Mouse (Mus musculus): Measurements from ENCODE around the gene Toe1. TPM values are rescaled to one million over a fixed set of nuclear protein-coding genes. Genes with fewer than 3 reads are reported as not detected.

Gene Toe1
- total and polyA plus RNA-seq, 3 experiments, result 31.3 to 47.8 (median 40.3) TPM

DNA sequence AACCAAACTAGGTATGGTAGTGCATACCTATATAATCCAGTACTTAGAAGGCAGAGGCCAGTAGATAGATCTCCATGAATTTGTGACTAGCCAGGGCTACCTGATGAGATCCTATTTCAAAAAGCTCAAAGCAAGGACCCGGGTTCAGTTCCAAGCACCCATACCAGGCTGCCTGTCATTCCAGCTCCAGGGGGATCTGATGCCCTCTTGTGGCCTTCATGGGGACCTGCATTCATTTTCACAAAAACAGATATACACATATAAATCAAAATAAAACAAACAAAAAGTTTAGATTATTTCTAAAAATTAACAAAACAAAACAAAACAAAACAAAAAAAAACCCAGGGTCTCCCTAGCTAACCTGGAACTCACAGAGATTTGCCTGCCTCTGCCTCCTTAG, 20.9 kb downstream of the Toe1 start:
- dilution Hi-C loops (cut with MboI; ENCODE audit: extremely low pct_ligation_motif_present, extremely low pct_unique_long_range_greater_than_20kb, low sequenced_read_pairs), result no loop called here
- in situ Hi-C loops (cut with MboI; ENCODE audit: low pct_ligation_motif_present, low pct_unique_long_range_greater_than_20kb, low sequenced_read_pairs), result loop anchor here (5.0 kb wide), 1 partner anchor 69 kb away; no protein-coding TSS in a partner anchor
- peaks cover 3% of the 10 kb centered on the region for H3K9me3 ChIP-seq (replicated peaks; ENCODE audit: low read length)

DNA sequence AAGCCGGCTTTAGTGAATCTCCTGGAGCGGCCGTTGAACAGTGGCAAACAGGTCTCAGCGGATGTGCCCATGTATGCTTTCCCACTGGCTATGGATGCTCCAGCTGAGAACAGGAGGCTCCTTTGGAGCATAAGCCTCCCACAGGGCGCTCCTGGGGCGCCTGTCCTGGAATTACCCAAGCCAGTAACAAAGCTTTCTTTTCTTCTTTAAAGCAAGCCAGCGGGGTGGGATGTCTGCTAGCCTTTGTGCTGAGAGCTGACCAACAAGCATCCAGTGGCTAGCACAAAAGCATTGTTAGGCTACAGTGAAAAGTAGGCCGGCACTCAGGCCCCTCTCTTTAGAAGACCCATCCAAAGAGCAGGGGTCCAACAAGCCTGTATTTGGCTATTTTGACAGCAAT, 25.3 kb downstream of the Toe1 start:
- H3K9me3 ChIP-seq (replicated peaks; ENCODE audit: low read length), result peaks cover 3% of the 10 kb centered on the region
- no peak for TF ChIP-seq POLR2AphosphoS2 (IDR thresholded peaks at IDR 0.05; ENCODE audit: low read depth, low read length)
- no peak for TF ChIP-seq SIN3A (IDR thresholded peaks at IDR 0.05; ENCODE audit: low read length)
- TF ChIP-seq KAT2A (IDR thresholded peaks at IDR 0.05; ENCODE audit: insufficient replicate concordance, low read length), result no peak
- no peak for TF ChIP-seq JUND (conservative IDR thresholded peaks at IDR 0.05; ENCODE audit: low read depth, low read length)
- no peak for TF ChIP-seq ETS1 (conservative IDR thresholded peaks at IDR 0.05; ENCODE audit: low read depth, low read length)
- no peak for TF ChIP-seq MXI1 (IDR thresholded peaks at IDR 0.05; ENCODE audit: low read depth, low read length)
- no peak for TF ChIP-seq GABPA (IDR thresholded peaks at IDR 0.05; ENCODE audit: insufficient replicate concordance, low read depth, low read length)
- no peak for TF ChIP-seq JUN (IDR thresholded peaks at IDR 0.05; ENCODE audit: insufficient read depth, low read depth, low read length)
- no peak for TF ChIP-seq CHD2 (IDR thresholded peaks at IDR 0.05; ENCODE audit: low read length)
- H3K79me2 ChIP-seq (replicated peaks; ENCODE audit: control insufficient read depth, extremely low read depth, insufficient read depth, poor library complexity, severe bottlenecking), result no peaks in the 10 kb centered on the region
- DNase-seq (ENCODE audit: extremely low read depth), result no peak
- no peak overlapping the region for H3K4me3 ChIP-seq (replicated peaks in 1 of 3; ENCODE audit: low read depth in 2 of 3, low read length in 2 of 3, poor library complexity in 1 of 3)
- H3K4me1 ChIP-seq (ENCODE audit: control insufficient read depth in 1 of 2, insufficient read depth in 2 of 2), result peaks cover 0 to 18% of the 10 kb centered on the region in 2 experiments; a peak in 2 of 4 replicates
- H3K36me3 ChIP-seq (replicated peaks in 1 of 2; ENCODE audit: control insufficient read depth in 1 of 2, insufficient read depth in 1 of 2, low read length in 1 of 2), result no peaks in the 10 kb centered on the region
- no peaks in the 10 kb centered on the region for H3K27me3 ChIP-seq (replicated peaks)
- H3K27ac ChIP-seq (ENCODE audit: insufficient read depth, low read depth), result no peak overlapping the region
- no peak overlapping the region for H3K4me2 ChIP-seq (ENCODE audit: insufficient read depth, low read depth, poor library complexity, severe bottlenecking)
- no peak overlapping the region for H3K9ac ChIP-seq (ENCODE audit: insufficient read depth, low read depth)
- in situ Hi-C loops (cut with MboI; ENCODE audit: low pct_ligation_motif_present, low pct_unique_long_range_greater_than_20kb, low sequenced_read_pairs), result no loop called here
- dilution Hi-C loops (cut with MboI; ENCODE audit: extremely low pct_ligation_motif_present, extremely low pct_unique_long_range_greater_than_20kb, low sequenced_read_pairs), result no loop called here

More for the DNA sequence above, 20.9 kb downstream of the Toe1 start:
- H3K4me2 ChIP-seq (ENCODE audit: insufficient read depth, low read depth, poor library complexity, severe bottlenecking), result no peak overlapping the region
- H3K4me3 ChIP-seq (replicated peaks in 1 of 3; ENCODE audit: low read depth in 2 of 3, low read length in 2 of 3, poor library complexity in 1 of 3), result no peak overlapping the region
- DNase-seq (ENCODE audit: extremely low read depth), result no peak
- H3K9ac ChIP-seq (ENCODE audit: insufficient read depth, low read depth), result no peak overlapping the region
- TF ChIP-seq CTCF (conservative IDR thresholded peaks at IDR 0.05 in 1 of 2, IDR thresholded peaks at IDR 0.05 in 1 of 2; ENCODE audit: low read depth in 2 of 2, low read length in 2 of 2), result peak; percentile 10 to 44; a peak in 2 of 4 replicates
- no peak for TF ChIP-seq PAX5 (IDR thresholded peaks at IDR 0.05; ENCODE audit: low read length)
- no peak for TF ChIP-seq JUND (conservative IDR thresholded peaks at IDR 0.05; ENCODE audit: low read depth, low read length)
- peak; percentile 20 for TF ChIP-seq RAD21 (IDR thresholded peaks at IDR 0.05; ENCODE audit: low read depth, low read length)
- H3K27ac ChIP-seq (ENCODE audit: insufficient read depth, low read depth), result no peak overlapping the region
- H3K4me1 ChIP-seq (ENCODE audit: control insufficient read depth in 1 of 2, insufficient read depth in 2 of 2), result peaks cover 0 to 12% of the 10 kb centered on the region in 2 experiments; a peak in 2 of 4 replicates
- no peaks in the 10 kb centered on the region for H3K79me2 ChIP-seq (replicated peaks; ENCODE audit: control insufficient read depth, extremely low read depth, insufficient read depth, poor library complexity, severe bottlenecking)
- no peaks in the 10 kb centered on the region for H3K36me3 ChIP-seq (replicated peaks in 1 of 2; ENCODE audit: control insufficient read depth in 1 of 2, insufficient read depth in 1 of 2, low read length in 1 of 2)
- no peaks in the 10 kb centered on the region for H3K27me3 ChIP-seq (replicated peaks)

DNA sequence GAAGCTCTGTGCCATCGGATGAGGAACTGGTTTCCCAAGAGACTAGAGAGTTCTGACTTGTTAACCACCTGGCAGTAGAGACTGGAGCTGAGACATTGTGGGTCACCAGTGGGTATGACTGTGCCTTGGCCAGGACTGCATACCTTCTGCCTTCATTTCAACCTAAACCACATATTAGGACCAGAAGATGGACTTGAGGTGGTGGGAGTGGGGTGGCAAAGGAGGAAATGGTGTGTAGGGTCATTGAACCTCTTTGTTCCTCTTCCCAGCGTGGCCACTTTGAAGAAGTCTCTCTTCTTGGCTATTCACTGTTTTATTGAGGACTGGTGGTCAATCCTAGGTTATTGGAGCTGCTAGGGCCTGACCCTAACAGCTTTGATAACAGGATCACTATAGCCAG, 26.1 kb downstream of the Toe1 start:
- dilution Hi-C loops (cut with MboI; ENCODE audit: extremely low pct_ligation_motif_present, extremely low pct_unique_long_range_greater_than_20kb, low sequenced_read_pairs), result no loop called here
- TF ChIP-seq USF2 (conservative IDR thresholded peaks at IDR 0.05; ENCODE audit: low read depth, low read length) (no peak), MYC (IDR thresholded peaks at IDR 0.05; ENCODE audit: low read depth, low read length) (no peak)
- no peak overlapping the region for H3K4me3 ChIP-seq (replicated peaks in 1 of 3; ENCODE audit: low read depth in 2 of 3, low read length in 2 of 3, poor library complexity in 1 of 3)

More for the DNA sequence above, 26.1 kb downstream of the Toe1 start:
- Histone ChIP-seq H3K9ac (ENCODE audit: insufficient read depth, low read depth) (no peak overlapping the region), H3K27ac (ENCODE audit: insufficient read depth, low read depth) (no peak overlapping the region), H3K36me3 (replicated peaks in 1 of 2; ENCODE audit: control insufficient read depth in 1 of 2, insufficient read depth in 1 of 2, low read length in 1 of 2) (no peaks in the 10 kb centered on the region), H3K4me2 (ENCODE audit: insufficient read depth, low read depth, poor library complexity, severe bottlenecking) (no peak overlapping the region), H3K27me3 (replicated peaks) (no peaks in the 10 kb centered on the region), H3K79me2 (replicated peaks; ENCODE audit: control insufficient read depth, extremely low read depth, insufficient read depth, poor library complexity, severe bottlenecking) (no peaks in the 10 kb centered on the region), H3K9me3 (replicated peaks; ENCODE audit: low read length) (peaks cover under 1% of the 10 kb centered on the region), H3K4me1 (ENCODE audit: control insufficient read depth in 1 of 2, insufficient read depth in 2 of 2) (peaks cover 0 to 18% of the 10 kb centered on the region in 2 experiments; a peak in 2 of 4 replicates)
- DNase-seq (ENCODE audit: extremely low read depth), result peak; percentile 19
- in situ Hi-C loops (cut with MboI; ENCODE audit: low pct_ligation_motif_present, low pct_unique_long_range_greater_than_20kb, low sequenced_read_pairs), result no loop called here
